Mouse (Mus musculus): ENCODE measurements at regions not wholly inside any gene's neighbourhood (a gene's known extent, or its start where the extent isn't known, plus 50 kb on each side); places are given as distances from the start of the nearest gene placed in this dataset.
"Not testable (repeated sequence)": the region's sequence is repeated elsewhere in the genome, so short reads cannot be mapped to it uniquely, and the experiment has no call there.

DNA sequence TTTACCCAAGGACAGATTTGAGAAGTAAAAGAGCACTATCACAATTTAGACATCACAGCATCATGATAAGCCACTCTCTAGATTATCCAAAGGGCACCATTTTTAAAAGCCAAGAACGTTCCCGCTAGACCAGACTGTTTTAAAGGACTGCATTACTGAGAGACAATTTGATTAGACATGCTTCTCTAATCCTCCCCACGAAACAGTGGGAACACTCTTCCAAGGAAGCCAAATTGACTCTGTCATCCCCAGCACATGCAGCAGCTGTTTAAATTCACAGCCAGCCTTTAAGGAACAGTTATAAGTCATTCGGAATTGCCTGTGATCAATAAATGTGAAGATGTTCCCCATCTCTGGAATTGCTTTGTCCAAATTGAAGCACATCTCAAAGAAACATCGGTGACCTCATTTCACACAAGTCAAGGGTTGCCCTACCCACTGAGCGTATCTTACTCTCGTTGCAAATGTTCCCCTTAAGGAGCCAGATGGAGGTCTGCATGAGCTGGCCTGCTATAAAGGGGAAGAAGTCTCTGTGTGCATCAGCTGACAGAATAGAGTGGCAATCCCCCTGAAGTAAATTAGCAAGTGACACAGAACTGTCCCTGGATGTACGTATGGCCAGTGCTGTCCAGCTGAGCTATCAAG is 393.2 kb downstream of the Pid1 start:
- DNase-seq, result no peak

- DNase-seq, result not testable (repeated sequence)
These were observed 399.3 kb downstream of the Pid1 start for GRCm38 (mm10) chr1:83964631-83965030.

GRCm38 (mm10) chr1:83961761-83962160 is 402.2 kb downstream of the Pid1 start:
- DNase-seq, result no peak

DNA sequence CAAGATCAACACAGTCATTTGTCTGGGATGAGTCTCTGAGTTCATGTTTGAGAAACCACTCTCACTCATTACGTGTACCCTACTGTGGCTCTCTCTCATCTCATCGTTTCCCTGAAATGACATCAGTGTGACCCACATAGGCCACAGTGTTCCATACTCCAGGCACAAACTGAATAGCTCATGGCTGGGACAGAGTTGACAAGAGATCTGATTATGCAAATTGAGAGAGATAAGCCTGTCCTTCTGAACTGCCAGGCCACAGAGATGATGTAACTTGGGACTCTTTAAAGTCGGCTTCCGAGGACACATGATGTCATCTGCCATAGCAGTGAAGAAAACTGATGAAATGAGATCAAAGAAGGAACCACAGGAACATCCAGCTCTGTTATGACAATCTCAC is 404.2 kb downstream of the Pid1 start:
- DNase-seq, result no peak

GRCm38 (mm10) chr1:83922900-83923299 is 441.1 kb downstream of the Pid1 start:
- no peak for DNase-seq

DNA sequence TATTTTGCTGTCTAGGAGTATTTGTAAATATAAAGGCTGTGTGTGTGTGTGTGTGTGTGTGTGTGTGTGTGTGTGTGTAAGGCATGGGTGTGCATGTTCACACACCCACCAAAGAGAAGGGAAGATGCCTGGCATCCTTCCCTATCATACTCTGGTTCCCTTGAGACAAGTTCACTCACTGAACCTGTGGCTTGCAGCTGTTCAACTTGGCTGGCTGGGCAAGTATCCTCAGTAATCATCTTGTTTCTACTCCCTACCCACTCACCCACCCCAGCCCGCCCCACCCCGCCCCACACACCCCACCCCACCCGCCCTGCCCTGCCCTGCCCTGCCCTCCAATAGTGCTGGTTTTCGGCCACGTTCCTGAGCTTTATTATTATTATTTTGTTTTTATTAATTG is 448.5 kb downstream of the Pid1 start:
- no peak for DNase-seq

GRCm38 (mm10) chr1:83907347-83907746 is 456.6 kb downstream of the Pid1 start:
- no peak for DNase-seq

DNA sequence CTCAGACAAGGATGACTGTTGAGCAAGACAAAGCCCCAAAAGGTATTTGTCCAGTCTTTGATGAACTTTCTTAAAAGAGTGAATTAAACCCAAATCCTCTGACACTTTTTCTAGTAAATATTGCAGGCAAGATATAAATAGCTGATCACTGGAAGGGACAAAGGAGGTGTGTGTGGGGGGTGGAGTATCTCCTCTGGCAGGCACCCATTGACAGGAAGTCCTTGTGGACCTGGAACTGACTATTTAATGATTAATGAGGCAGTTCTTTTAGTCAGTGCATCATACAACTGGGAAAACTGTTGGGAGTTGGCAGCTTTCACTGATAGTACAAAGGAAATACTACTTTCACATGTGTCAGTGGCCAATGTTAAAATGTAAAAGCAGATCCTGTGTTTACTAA is 457.1 kb downstream of the Pid1 start:
- no peak for DNase-seq

GRCm38 (mm10) chr1:83900135-83900534 is 463.8 kb downstream of the Pid1 start:
- no peak for DNase-seq

GRCm38 (mm10) chr1:83896650-83897049 is 467.3 kb downstream of the Pid1 start:
- DNase-seq, result no peak

DNA sequence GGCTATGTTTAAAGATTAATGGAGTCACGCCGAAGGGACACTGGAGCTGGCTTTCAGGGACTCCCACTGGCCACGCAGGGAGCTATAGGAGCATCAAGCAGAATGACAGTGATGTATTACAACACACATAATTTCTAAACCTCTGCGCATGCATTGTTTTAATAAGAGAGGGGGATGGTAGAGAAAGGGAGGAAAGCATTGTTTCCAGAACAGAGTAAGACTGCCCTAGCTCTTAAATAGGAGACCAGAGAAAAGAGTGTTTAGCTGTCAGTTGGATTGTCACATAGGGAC is 471.1 kb upstream of the Sphkap start:
- no peak for DNase-seq

- no peak for DNase-seq
These were observed 470.5 kb upstream of the Sphkap start for GRCm38 (mm10) chr1:83878330-83879108.

GRCm38 (mm10) chr1:83870853-83871567 is 463.0 kb upstream of the Sphkap start:
- DNase-seq, result no peak

- DNase-seq, result no peak
These were observed 461.0 kb upstream of the Sphkap start for GRCm38 (mm10) chr1:83869046-83869445.

- DNase-seq, result no peak
These were observed 454.5 kb upstream of the Sphkap start for GRCm38 (mm10) chr1:83862541-83862940.

GRCm38 (mm10) chr1:83862128-83862527 is 454.1 kb upstream of the Sphkap start:
- DNase-seq, result no peak

DNA sequence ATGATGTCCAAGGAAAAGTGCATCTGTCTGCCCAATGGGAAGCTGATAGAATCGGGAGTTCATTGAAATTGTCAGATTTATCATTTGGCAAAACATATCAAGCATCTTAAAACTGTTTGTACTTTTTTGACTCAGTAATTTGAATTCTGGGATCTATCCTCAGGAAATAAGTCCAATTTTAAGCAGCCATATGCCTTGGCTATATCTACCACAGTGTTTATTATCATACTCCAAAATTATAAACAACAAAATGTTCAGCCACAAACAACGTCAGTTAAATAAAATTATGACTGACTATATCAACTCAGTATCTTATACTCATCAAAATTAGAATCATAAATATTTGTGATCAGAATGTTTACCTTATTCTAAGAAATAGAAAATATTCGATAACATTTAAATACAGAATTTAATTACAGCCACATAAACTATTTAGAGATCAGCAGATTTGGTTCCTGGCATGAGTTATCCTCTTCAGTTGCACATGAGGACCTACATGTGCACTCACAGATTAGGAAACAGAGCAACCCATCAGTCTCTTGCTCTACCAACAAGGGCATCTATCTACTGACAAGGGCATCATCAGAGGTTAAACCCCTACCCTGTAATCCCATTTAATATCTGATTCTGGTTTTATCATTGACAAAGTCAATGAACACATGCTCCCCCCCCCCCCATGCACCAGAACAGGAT is 451.9 kb upstream of the Sphkap start:
- no peak for DNase-seq

DNA sequence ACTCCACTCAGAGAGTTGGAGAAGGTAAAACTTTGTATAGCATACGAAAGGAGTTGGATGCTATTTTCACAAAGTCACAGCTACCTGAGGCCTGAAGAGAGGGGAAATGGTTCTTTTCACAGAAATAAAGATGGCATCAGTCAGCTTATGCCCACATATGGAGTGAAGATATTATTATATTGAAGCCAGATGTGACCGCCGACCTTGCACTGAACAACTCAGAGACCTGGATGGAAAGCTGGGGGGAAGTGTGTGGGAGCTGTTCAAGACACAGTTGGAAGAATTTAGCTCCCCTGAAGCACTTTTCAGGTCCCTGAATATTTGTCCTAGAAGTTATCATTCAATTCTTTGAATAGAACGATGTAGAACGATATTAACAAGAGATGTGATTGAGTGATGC is 446.0 kb upstream of the Sphkap start:
- no peak for DNase-seq

- DNase-seq, result no peak
These were observed 443.1 kb upstream of the Sphkap start for GRCm38 (mm10) chr1:83851081-83851480.

- DNase-seq, result no peak
These were observed 440.4 kb upstream of the Sphkap start for GRCm38 (mm10) chr1:83848414-83848813.

DNA sequence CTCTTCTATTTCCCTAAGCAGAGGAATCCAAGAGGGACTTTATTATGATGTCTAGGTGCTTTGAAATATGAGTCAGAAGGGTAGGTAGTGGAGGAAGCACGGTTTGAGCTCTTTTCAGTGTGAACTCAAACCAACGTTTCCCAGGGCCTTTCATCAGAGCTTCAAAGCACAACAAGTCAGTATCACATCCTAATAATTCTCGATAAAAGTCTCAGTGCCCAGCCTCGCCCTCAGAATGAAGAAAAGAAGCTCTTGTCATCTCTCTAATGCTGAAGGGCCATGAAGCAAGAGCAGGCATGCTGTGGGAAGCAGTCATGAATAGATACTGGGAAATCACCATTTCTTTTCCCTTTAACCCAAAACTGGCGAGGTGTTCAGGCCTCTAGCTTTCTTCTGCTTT is 440.0 kb upstream of the Sphkap start:
- DNase-seq, result no peak

GRCm38 (mm10) chr1:83844827-83845379 is 436.9 kb upstream of the Sphkap start:
- peak in 1 of 2 experiments; percentile 24 for DNase-seq

DNA sequence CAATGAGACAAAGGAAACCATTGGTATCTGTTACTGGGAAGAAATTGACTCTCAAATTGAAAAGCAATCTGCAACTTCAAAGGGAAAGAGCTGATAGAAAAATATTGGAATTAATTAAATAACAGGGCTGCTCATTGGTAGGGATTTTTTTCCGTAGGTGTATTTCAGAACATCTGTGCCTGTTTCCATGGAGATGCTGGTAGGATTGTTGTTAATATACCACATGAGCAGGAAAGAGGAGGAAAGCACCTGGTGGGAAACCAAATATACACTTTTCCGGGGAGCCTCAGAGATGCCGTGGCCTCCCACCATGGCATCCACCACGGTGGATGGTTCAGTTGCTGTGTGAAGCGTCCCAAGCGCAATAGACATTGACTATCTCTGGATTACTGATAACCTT is 428.0 kb upstream of the Sphkap start:
- DNase-seq, result no peak
